Mouse (Mus musculus) regulatory T cell (primary cell): Measurements from ENCODE around the gene Nrsn1.
"Not testable (repeated sequence)": the region's sequence is repeated elsewhere in the genome, so short reads cannot be mapped to it uniquely, and the experiment has no call there.

Experiments
- in situ Hi-C: fragments of 300-600 bp; cut with MboI, MseI; formaldehyde crosslinking; loops from one replicate; pipeline ENCODE4 v1.15.1; 2025; ENCODE audit warnings: high pct_unique_total_duplicates

Nrsn1 gene

GRCm38 (mm10) chr13:25270402-25270801, at the start of gene Nrsn1:
Nrsn1 (minus strand) TSS chr13:25270502.
- in situ Hi-C loops, result not testable (repeated sequence)

DNA sequence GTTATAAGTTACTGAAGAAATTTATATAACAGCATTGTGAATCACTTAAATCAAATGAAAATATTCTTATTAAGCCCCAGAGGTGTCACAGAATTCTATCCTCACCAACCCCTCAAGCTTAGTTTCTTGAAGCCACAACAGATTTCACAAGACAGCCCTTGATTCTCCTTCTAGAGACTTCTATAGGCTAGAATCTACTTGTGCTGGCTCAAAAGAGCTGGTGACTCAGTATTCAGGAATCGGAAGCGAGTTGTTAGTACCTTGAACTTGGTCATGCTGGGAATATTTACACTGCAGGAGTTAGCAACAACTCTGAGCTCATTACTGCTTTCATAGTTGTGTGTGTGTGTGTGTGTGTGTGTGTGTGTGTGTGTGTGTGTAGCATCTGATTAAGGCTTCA, 41.8 kb upstream of the Nrsn1 start:
- in situ Hi-C loops, result no loop called here

DNA sequence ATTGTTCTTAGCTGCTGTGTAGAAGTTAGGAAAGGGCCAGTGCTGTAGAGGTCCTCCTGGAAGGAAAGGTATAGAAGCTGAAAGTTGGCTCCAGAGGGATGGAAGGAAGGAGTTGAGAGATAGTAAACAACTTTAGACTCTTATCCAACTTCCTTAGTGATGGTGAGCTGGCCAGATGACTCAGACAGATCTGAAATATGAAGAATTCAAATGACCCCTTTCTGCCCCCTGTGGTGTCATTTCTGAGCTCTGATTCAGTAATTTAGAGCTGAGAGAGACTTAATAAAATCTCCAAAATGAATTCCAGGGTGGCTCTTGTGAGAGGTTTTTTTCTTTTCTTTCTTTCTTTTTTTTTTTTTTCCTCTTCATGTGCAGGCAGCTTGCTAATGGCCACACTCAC, 39.8 kb upstream of the Nrsn1 start:
- in situ Hi-C loops, result no loop called here

DNA sequence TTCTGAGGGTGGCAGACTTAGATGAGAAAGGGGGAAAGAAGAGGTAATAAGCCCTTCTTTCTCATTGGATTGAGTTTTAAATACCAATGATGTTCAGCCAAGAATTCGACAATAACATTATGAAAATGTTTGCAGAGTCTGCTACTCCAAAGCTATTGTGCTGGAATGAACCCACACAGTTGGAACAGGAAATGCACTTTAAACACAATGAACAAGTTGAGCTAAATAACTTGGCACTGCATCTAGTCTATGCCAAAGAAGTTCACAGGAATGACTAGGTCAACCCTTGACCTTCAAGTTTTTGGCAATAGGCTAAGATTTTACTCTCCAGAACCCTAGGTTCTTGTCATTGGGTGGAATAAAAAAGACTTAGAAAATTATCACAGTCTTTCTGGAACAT, 18.4 kb upstream of the Nrsn1 start:
- in situ Hi-C loops, result no loop called here

GRCm38 (mm10) chr13:25274934-25275565, 4.7 kb upstream of the Nrsn1 start:
- in situ Hi-C loops, result no loop called here

DNA sequence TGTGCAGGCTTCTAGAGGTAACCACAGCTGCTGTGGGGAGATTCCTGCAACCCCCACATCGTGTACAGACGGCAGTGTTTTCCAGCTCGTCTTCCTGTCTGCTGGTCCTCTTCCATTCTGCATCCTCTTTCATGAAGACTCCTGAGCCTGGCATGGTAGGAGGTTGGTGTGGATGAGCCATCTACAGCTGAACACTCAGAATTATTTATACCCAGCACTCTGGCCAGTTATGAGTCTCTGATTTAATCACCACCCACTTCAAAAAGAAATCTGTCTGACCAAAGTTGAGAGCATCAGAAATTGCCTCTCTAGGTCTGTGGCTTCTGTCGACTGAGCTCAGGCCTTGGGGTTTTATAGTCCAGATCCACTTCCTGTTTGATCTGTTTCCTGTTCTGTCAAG, 1.9 kb upstream of the Nrsn1 start:
- in situ Hi-C loops, result no loop called here

DNA sequence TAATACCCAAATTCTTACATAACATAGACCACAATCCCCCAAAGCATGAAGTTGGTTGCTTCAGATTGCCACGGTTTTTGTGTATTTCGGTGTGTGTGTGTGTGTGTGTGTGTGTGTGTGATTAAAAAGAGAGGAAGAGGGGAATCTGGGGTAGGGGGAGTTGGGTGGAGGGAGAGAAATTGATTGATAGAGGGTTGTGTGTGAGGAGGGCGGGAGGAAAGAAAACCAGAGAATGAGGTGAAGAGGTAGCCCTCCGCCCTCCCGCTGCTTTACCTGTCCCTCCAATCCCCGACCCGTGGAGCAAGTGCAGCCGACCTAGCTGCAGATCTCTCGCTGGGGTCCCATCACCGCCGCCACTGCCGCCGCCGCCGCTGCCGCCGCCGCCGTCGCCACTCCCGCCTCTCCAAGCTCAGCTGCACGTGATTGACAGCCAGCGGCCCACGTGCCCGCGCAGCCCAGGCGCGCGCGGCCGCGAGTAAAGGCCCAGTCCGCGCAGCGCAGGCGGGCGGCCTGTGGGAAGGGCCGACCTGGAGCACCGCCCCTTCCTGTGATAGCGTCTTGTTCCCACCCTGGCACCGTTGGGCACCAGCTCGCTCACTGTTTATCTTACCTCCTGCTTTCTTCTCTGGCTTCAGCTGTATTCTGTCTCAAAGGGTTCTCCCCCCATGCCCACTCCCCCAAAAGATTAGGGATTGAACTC, 583 bp downstream of the Nrsn1 start:
- in situ Hi-C loops, result no loop called here

- in situ Hi-C loops, result no loop called here
These were observed 1.3 kb downstream of the Nrsn1 start for GRCm38 (mm10) chr13:25269039-25269438.

DNA sequence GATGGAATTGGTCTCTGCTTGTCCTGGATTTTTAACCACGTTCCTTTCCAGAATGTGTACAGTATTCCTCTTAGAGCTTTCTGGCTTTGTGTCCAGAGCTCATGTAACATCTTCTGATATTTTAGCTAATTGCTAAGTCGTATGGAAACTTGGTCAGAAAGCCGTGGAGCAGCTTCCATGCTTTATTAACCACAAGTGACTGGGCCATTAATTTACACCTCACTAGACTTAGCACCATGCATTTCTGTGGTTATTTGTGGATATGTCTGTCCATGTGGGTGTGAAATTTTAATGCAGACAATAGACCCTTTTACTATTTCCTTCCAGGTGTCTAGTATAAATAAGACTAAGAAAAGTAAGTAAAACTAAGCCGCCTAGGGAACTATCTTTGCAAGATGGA, 7.6 kb downstream of the Nrsn1 start:
- in situ Hi-C loops, result no loop called here

DNA sequence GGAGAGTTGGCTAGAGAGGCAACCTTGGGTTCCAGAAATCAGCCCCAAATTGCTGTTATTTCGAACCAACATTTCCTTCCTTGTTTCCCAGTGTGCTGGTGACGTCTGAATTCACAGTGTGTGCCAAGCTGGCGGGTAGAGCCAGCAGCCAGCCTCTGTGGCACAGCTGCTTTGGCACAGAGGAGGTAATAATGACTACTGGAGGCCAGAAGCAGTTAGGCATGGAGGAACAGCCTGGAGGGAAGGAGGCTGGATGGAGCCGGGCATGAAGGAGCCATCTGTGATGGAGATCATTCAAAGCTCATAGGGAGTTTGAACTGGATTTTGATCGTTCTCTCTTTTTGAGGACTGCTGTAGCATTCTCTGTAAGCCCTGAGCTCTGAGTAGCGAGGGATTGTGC, 12.7 kb downstream of the Nrsn1 start:
- in situ Hi-C loops, result no loop called here

DNA sequence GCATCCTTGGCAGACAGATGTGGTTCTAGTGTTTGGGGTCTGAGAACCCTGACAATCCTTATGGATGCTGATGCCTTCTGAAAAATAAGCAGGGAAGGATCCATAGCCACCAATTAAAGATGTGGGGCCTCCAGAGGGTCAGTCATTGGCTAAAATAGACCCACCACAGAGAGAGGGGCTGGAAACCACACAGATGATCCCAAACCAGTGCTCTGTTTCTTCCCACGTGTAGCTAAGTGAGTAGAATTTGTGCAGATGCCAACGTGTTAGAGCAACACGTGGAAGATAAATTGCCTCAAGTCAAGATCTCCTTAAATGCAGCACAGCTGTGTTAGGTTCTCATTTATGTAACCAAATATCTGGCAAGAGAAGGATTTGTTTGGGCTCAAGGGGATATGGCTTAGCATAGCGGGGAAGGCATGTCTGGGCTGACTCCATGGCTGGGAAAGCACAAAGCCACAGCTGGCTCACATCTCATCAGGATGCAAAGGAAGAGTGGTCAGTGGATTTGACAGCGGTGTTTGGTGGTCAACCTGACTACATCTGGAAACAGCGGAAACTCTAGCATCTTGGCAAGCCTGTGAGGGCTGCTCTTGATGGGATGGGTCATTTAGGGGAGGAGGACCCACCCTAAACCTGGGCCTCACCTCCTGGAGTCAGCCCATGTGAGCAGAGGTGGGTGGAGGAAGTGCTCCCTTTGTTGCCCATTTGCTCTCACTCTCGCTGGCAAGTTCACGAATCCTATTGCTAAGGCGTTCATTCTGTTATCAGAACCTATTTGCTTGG, 15.6 kb downstream of the Nrsn1 start:
- in situ Hi-C loops, result no loop called here

DNA sequence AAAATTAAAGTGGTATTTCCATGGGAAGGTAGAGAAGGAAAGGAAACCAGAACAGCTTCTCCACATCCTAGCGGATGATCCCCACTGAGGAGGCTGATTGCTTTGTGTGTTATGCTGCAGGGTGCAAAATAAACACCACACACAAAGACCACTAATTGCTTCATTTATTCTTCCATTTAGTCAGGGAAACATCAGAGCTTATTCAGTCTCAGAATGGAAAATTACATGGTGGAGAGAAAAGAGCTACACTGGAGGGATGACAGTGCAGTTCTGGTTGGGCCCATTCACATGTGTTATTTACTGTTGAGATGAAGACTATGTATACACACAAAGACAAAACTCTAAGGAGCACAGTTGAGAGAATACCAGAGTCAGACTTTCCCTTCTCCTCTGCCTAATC, 18.4 kb downstream of the Nrsn1 start:
- in situ Hi-C loops, result no loop called here

DNA sequence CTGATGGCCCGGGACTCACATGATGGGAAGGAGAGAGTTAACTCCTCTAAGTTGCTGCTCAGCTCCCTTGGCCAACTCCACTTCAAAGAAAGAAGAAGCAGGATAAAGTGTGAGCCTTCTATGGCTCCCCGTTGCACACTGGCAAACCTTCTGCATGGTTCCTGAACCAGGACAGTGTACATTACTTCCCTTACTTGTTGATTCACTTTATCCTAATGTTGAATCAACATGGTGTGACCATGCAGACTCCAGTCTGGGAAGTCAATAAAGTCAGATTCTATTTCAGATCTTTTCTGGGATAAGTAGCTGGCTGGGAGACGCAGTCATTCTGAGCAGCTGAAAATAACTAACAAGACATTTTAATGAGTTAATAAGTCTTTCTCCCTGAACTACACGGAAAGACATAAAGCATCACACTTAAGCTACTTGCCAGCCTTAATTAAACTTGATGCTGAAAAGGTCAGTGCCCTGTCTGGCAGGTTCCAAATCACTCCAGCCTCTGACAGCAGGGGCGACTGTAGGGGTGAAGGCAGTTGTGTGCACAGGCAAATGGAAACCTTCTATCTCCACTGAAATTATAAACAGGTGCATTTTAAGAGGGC, 50.0 kb downstream of the Nrsn1 start:
- in situ Hi-C loops, result no loop called here

GRCm38 (mm10) chr13:25218394-25218793, 51.9 kb downstream of the Nrsn1 start:
- in situ Hi-C loops, result no loop called here

DNA sequence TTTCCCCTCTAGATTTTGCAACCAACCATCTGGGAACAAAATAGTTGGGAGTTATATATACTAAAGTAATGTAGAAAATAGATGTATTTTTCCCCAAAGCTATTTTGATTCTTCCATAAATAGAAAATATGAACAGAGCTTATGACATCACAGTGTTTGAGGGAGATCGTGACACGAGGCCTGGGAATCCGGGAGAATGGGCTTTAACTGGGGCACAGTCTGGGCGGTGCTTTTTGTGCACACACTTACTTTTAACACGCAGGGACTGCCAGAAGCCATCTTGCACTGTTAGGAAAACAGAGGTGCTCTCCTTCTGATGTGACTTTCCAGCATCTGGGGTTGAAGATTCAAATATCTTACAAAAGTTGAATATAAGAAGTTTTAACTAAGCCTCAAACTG, 63.4 kb downstream of the Nrsn1 start:
- in situ Hi-C loops, result no loop called here
